Mouse (Mus musculus) heart, postnatal 4 days (tissue): ENCODE measurements around the gene Olfr743. TPM values are rescaled to one million over a fixed set of nuclear protein-coding genes. Genes with fewer than 3 reads are reported as not detected.
"Not testable (repeated sequence)": the region's sequence is repeated elsewhere in the genome, so short reads cannot be mapped to it uniquely, and the experiment has no call there.

Experiments
- DNase-seq: peaks from one replicate; pipeline ENCODE4 v3.0.0; 2021
- total RNA-seq, 2 experiments: library from RNA; stranded (reverse); gene quantifications; 2 replicates each; pipeline ENCODE4 v1.2.3; 2021

Gene Olfr743
- not detected for total RNA-seq

DNA sequence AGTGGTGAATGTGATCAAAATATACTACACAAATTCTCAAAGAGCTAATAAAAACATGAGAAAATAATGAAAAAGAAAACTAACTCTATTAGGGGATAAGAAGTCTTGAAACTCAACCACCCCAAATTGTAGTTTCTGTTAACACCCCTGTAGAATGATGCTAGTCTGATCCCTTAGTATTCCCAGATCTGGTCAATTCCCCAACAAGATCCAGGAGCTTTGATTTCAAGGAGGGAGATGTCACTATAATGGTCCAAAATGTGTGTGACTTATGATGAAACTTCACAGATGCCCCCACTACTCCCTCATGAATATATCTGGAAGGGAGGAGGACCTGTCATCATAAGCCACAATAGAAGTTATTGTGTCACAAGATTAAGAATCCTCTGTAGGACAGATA lies at the start of gene Olfr743:
Gene Olfr743, plus strand, starts transcription at position 301 of the 400 bp plus-strand sequence.
- DNase-seq = no peak

DNA sequence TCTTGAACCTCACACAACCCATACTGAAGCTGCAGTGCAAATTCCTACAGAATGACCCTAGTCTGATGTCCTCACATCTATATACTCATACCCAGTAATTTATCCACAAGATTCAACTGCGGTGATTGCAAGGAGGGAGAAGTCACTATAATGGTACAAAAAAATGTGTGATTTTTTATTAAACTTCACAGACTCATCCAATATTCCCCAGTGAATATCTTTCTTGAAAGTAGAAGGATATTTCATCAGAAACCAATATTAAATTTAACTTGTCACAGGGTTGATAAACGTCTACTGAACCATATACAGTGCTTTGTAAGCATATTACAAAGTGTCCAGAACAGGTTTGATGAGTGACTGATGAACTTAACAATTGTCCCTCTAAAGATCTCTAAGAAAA lies 49.2 kb upstream of the Olfr743 start, which contains the start of gene Olfr741:
Gene Olfr741, plus strand, starts transcription at position 301 of the 400 bp plus-strand sequence.
- no peak for DNase-seq

DNA sequence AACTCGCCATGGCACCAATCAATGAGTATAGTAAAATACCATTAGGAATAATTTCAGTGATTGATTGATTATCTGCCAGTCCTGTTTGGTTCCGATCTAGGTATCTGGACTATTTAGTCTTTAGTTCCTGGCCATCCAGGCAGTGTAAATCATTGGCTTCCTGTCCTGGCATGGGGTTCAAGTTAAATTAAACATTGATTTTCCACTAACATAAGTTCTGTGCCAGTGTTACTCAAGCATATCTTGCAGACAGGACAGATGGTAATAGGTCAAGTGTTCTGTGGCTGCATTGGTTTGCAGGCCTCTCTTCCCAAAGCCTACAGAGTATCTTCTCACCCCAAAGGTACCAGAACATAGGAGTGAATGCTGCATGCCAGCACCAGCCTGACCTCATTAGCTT lies 43.2 kb upstream of the Olfr743 start:
- DNase-seq = no peak

DNA sequence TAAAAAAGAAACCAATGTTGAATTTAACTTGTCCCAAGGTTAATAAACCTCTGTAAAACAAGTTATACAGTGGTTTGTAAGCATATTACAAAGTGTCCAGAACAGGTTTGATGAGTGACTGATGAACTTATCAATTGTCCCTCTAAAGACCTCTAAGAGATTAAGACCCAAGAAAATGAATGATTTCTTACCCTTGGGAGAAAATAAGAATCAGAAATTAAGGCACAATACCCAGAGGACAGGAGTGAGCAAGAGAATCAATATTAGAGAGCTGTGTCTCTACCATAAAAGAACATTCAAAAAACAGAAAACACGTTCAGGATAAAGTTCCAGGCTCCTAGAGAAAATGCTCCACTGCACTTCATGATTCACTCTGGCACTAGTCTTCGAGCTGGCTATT lies 18.3 kb upstream of the Olfr743 start, which contains the start of gene Olfr742:
Gene Olfr742, plus strand, starts transcription at position 301 of the 400 bp plus-strand sequence.
- DNase-seq = no peak

DNA sequence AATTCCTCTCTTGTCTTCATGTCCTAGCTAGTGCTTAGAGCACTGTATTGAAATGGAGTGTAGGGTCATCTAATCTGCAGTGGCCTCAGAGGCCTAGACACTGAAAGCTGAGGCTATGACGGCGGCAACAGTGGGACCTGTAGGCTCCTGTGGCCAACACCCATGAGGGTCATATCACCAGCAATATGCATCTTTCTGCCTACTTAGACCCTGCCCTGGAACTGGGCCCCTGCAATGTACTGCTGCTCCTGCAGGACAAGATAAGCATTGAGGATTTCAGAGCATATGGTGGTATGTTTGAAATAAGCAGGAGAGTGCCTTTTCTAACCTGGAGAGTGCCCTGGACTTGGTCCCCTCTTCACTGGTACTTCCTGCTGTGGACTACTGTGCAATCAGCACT lies 31.1 kb downstream of the Olfr743 start:
- DNase-seq = no peak

DNA sequence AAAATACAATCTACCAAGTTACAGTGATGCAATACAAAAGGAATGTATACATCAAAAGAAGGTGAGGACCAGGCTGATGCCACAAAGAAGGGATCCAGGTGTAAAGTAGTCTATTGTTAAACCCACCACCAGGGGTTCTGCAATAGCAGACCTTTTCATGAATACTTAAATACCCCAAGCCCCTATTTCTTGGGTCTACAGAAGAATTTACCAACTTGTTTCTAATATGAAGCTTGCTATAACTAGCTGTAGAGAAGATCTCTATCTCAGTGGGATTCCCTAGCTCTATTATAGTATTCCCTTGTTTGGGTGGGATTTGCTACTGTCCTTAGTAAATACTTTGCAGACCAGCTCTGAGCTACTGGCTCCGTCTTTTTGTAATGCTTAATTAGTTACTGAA lies 51.4 kb downstream of the Olfr743 start:
- DNase-seq = not testable (repeated sequence)

Other genes starting within 250 kb of the Olfr743 start
- not detected for gene Olfr732, start 237.6 kb upstream of the Olfr743 start, total RNA-seq
- gene Olfr733, start 220.3 kb upstream of the Olfr743 start, total RNA-seq = not detected
- gene Olfr734, start 195.1 kb upstream of the Olfr743 start, total RNA-seq = not detected
- not detected for gene Olfr735, start 173.0 kb upstream of the Olfr743 start, total RNA-seq
- gene Tlr11, start 163.9 kb upstream of the Olfr743 start, total RNA-seq = not detected
- not detected for gene Olfr736, start 140.7 kb upstream of the Olfr743 start, total RNA-seq
- not detected for gene Olfr738, start 114.3 kb upstream of the Olfr743 start, total RNA-seq
- gene Olfr739, start 103.2 kb upstream of the Olfr743 start, total RNA-seq = not detected
- not detected for gene Olfr740, start 76.3 kb upstream of the Olfr743 start, total RNA-seq
- gene Olfr741, start 49.1 kb upstream of the Olfr743 start, total RNA-seq = not detected
- not detected for gene Olfr742, start 18.2 kb upstream of the Olfr743 start, total RNA-seq
- not detected for gene Olfr744, start 93.0 kb downstream of the Olfr743 start, total RNA-seq
- not detected for gene Olfr745, start 117.5 kb downstream of the Olfr743 start, total RNA-seq
- not detected for gene Olfr746, start 125.2 kb downstream of the Olfr743 start, total RNA-seq
- not detected for gene Olfr747, start 171.4 kb downstream of the Olfr743 start, total RNA-seq
- gene Olfr748, start 185.5 kb downstream of the Olfr743 start, total RNA-seq = not detected
- not detected for gene Olfr749, start 223.3 kb downstream of the Olfr743 start, total RNA-seq